Mouse (Mus musculus): ENCODE data around the gene Actl6b. TPM values are rescaled to one million over a fixed set of nuclear protein-coding genes. Genes with fewer than 3 reads are reported as not detected.
A peak's percentile ranks its signal among the peaks of the same experiment; 100 is the strongest.

Actl6b gene
- polyA plus RNA-seq, 1 experiment from 2014 or later: 285 TPM

DNA sequence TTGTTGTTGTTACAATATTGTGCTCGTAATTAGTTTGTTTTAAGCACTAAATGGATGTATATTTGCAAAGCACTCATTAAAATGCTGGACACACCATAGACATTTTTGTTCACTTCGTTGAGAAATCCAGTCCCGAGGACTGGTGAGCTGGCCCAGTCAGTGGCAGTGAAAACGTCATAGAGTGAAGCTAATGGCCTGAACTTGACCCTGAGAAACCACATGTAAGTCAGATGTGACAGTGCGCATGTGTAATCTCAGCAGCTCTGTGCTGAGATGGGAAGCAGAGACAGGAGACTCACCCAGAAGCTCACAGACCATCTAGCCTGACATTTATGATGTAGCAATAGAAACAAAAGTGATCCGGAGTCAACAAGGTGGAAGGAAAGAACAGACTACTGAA lies 8.4 kb upstream of the Actl6b start:
- Histone ChIP-seq H3K27ac (replicated peaks) (no peak overlapping the region), H3K27me3 (no peaks in the 10 kb centered on the region), H3K4me3 (no peak overlapping the region), H3K4me1 (replicated peaks) (no peaks in the 10 kb centered on the region), H3K9me3 (no peaks in the 10 kb centered on the region), H3K4me2 (no peak overlapping the region), H3K9ac (no peak overlapping the region), H3K36me3 (no peaks in the 10 kb centered on the region)
- 66% methylated on average over 6 of the region's 6 CpGs for WGBS
- ATAC-seq (ENCODE audit: low FRiP score, low read depth): no peak

- no peak for ATAC-seq (ENCODE audit: low FRiP score, low read depth)
- no peaks in the 10 kb centered on the region for H3K27me3 ChIP-seq
- H3K36me3 ChIP-seq: no peaks in the 10 kb centered on the region
- 78% methylated on average over 4 of the region's 4 CpGs for WGBS
- H3K9me3 ChIP-seq: no peaks in the 10 kb centered on the region
- no peak overlapping the region for H3K4me2 ChIP-seq
- H3K9ac ChIP-seq: no peak overlapping the region
- no peak overlapping the region for H3K4me3 ChIP-seq
- H3K4me1 ChIP-seq (replicated peaks): no peaks in the 10 kb centered on the region
- no peak overlapping the region for H3K27ac ChIP-seq (replicated peaks)
These were observed 7.7 kb upstream of the Actl6b start for GRCm38 (mm10) chr5:137545596-137545995.

GRCm38 (mm10) chr5:137549840-137550239 lies 3.5 kb upstream of the Actl6b start:
- Histone ChIP-seq H3K9ac (no peak overlapping the region), H3K27me3 (no peaks in the 10 kb centered on the region), H3K4me1 (replicated peaks) (peaks cover 14% of the 10 kb centered on the region), H3K4me3 (no peak overlapping the region), H3K9me3 (no peaks in the 10 kb centered on the region), H3K4me2 (no peak overlapping the region), H3K27ac (replicated peaks) (no peak overlapping the region), H3K36me3 (no peaks in the 10 kb centered on the region)
- WGBS: 81% methylated on average over 2 of the region's 2 CpGs
- ATAC-seq (ENCODE audit: low FRiP score, low read depth): no peak

- ATAC-seq (ENCODE audit: low FRiP score, low read depth): no peak
- Histone ChIP-seq H3K4me3 (no peak overlapping the region), H3K36me3 (no peaks in the 10 kb centered on the region), H3K27me3 (no peaks in the 10 kb centered on the region), H3K9ac (no peak overlapping the region), H3K9me3 (no peaks in the 10 kb centered on the region), H3K4me2 (no peak overlapping the region), H3K4me1 (replicated peaks) (peaks cover 22% of the 10 kb centered on the region), H3K27ac (replicated peaks) (no peak overlapping the region)
- WGBS: 82% methylated on average over 5 of the region's 5 CpGs
These were observed 2.2 kb upstream of the Actl6b start for GRCm38 (mm10) chr5:137551119-137551518.

DNA sequence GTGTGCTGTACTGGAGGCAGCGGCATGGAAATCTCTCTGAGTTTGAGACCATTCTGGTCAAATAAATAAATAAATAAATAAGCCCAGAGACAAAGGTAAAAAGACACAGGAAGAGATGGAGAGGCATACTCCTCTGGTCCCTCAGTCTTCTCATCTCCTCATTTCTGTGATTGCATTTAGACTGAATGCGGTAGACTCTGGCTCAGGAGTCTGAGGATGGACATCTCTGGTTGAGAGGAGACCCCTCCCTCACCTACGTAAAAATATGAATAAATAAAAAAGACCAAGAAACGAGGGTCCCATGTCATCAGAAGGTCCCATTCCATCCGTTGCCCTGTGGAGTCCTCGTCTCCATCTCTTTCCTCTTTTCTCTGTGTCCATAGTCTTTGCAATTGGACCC lies 317 bp upstream of the Actl6b start:
- no peaks in the 10 kb centered on the region for H3K27me3 ChIP-seq
- H3K27ac ChIP-seq (replicated peaks): peak overlapping the region; percentile 87
- H3K4me3 ChIP-seq: peak overlapping the region; percentile 72
- WGBS: 20% methylated on average over 6 of the region's 6 CpGs
- peak overlapping the region; percentile 80 for H3K4me2 ChIP-seq
- no peaks in the 10 kb centered on the region for H3K9me3 ChIP-seq
- peaks cover 22% of the 10 kb centered on the region for H3K4me1 ChIP-seq (replicated peaks)
- H3K36me3 ChIP-seq: no peaks in the 10 kb centered on the region
- H3K9ac ChIP-seq: peak overlapping the region; percentile 53
- ATAC-seq (ENCODE audit: low FRiP score, low read depth): peak; percentile 67

DNA sequence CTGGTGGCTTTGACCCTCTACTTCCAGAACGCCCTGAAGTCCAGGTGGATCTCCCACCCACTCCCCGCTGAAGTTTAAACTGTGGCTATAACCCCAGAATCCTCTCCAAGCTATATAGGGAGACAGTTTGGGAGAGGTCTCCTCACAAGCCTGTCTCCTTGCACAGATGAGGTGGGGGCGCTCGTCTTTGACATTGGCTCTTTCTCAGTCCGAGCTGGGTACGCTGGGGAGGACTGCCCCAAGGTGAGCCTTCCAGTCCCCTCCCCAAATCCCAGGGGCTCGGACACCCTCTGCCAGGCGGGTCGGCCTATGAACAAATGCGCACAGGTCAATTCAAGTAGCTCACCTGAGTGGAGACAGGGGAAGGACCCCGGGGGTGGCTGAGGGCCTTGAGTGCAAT lies 581 bp downstream of the Actl6b start:
- 50% methylated on average over 11 of the region's 11 CpGs for whole genome bisulfite sequencing
- no peaks in the 10 kb centered on the region for H3K27me3 ChIP-seq
- peak overlapping the region; percentile 82 for H3K9ac ChIP-seq
- H3K4me3 ChIP-seq: peak overlapping the region; percentile 72
- H3K27ac ChIP-seq (replicated peaks): peak overlapping the region; percentile 87
- no peaks in the 10 kb centered on the region for H3K9me3 ChIP-seq
- peak overlapping the region; percentile 80 for H3K4me2 ChIP-seq
- peak; percentile 39; the same call in 1 of the 2 replicates for ATAC-seq (ENCODE audit: low FRiP score, low read depth)
- H3K4me1 ChIP-seq (replicated peaks): peaks cover 22% of the 10 kb centered on the region
- H3K36me3 ChIP-seq: no peaks in the 10 kb centered on the region

GRCm38 (mm10) chr5:137561556-137561955 lies 8.2 kb downstream of the Actl6b start:
- H3K4me3 ChIP-seq: no peak overlapping the region
- H3K9ac ChIP-seq: no peak overlapping the region
- no peaks in the 10 kb centered on the region for H3K9me3 ChIP-seq
- ATAC-seq (ENCODE audit: low FRiP score, low read depth): no peak
- no peak overlapping the region for H3K27ac ChIP-seq (replicated peaks)
- no peak overlapping the region for H3K4me2 ChIP-seq
- H3K27me3 ChIP-seq: no peaks in the 10 kb centered on the region
- no peaks in the 10 kb centered on the region for H3K4me1 ChIP-seq (replicated peaks)
- peaks cover 11% of the 10 kb centered on the region for H3K36me3 ChIP-seq
- 46% methylated on average over 6 of the region's 6 CpGs for WGBS

DNA sequence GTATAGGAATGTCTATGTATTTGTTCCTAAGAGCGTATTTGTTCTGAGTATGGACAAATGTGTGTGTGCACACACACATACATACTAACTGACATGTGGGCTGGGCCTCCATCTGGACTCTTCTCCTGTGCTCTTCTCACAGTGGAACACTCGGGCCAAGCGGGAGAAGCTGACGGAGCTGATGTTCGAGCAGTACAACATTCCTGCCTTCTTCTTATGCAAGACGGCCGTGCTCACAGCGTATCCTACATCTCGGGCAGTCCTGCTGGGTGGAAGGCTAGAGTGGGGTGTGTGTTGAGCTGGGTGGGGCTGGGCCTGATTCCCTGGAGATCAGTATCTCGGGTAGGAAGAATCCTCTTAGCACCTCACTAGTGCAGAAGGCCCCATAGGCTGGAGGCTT lies 9.6 kb downstream of the Actl6b start:
- WGBS: 76% methylated on average over 10 of the region's 10 CpGs
- no peak overlapping the region for H3K4me2 ChIP-seq
- H3K4me3 ChIP-seq: no peak overlapping the region
- ATAC-seq (ENCODE audit: low FRiP score, low read depth): no peak
- no peaks in the 10 kb centered on the region for H3K4me1 ChIP-seq (replicated peaks)
- no peaks in the 10 kb centered on the region for H3K9me3 ChIP-seq
- no peak overlapping the region for H3K9ac ChIP-seq
- H3K36me3 ChIP-seq: peaks cover 18% of the 10 kb centered on the region
- no peak overlapping the region for H3K27ac ChIP-seq (replicated peaks)
- H3K27me3 ChIP-seq: no peaks in the 10 kb centered on the region

GRCm38 (mm10) chr5:137565744-137566143 lies 12.4 kb downstream of the Actl6b start:
- Histone ChIP-seq H3K9ac (no peak overlapping the region), H3K4me1 (replicated peaks) (no peaks in the 10 kb centered on the region), H3K4me2 (no peak overlapping the region), H3K9me3 (no peaks in the 10 kb centered on the region), H3K27ac (replicated peaks) (no peak overlapping the region), H3K4me3 (no peak overlapping the region), H3K36me3 (peaks cover 7% of the 10 kb centered on the region), H3K27me3 (no peaks in the 10 kb centered on the region)
- no peak for ATAC-seq (ENCODE audit: low FRiP score, low read depth)
- WGBS: 63% methylated on average over 6 of the region's 6 CpGs

DNA sequence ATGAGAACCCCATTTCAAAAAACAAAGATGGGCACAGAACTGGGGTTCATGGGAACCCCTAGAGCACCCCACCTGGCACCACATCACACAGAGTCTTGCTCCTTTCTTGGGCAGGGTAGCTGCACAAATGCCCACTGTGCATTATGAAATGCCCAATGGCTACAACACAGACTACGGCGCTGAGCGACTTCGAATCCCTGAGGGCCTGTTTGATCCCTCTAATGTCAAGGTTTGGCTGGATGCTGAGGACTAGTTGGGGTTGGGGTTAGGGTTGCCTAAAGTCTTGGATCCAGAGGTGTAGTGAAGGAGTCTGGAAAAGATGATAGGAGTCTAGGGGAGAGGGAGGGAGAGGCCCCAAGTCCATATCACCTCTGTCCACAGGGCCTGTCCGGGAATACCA lies 13.1 kb downstream of the Actl6b start:
- Histone ChIP-seq H3K4me1 (replicated peaks) (no peaks in the 10 kb centered on the region), H3K27me3 (no peaks in the 10 kb centered on the region), H3K9me3 (no peaks in the 10 kb centered on the region), H3K4me3 (no peak overlapping the region), H3K27ac (replicated peaks) (no peak overlapping the region), H3K9ac (no peak overlapping the region), H3K4me2 (no peak overlapping the region), H3K36me3 (peaks cover 7% of the 10 kb centered on the region)
- ATAC-seq (ENCODE audit: low FRiP score, low read depth): no peak
- WGBS: 96% methylated on average over 5 of the region's 5 CpGs

DNA sequence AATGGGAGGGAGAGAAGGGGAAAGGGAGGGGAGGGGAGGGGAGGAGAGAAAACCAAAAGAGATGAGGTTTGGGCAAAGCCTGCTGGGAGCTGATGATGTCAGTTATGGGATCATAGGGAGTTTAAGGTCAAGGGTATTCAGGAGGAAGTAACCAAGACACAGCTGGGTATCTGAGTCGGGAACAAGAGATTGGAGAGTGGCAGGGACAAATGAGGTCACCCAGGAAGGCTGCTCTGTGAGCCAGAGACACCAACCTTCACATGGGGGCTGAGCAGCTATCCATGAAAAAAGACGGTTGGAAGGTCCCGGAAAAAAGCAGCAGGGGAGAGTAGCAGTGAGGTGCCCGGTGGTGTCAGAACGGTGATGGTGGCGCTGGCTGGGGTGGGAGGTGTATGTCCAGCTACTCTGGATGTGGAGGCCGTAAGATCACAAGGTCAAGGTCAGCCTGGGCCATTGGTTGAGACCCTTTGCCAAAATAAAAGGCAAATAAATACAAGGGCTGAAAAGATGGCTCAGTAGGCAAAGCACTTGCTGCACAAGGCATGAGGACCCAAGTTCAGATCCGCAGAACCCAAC lies 15.0 kb downstream of the Actl6b start:
- no peak overlapping the region for H3K4me2 ChIP-seq
- H3K27me3 ChIP-seq: no peaks in the 10 kb centered on the region
- WGBS: 79% methylated on average over 8 of the region's 8 CpGs
- peaks cover 7% of the 10 kb centered on the region for H3K36me3 ChIP-seq
- H3K9ac ChIP-seq: no peak overlapping the region
- H3K4me3 ChIP-seq: no peak overlapping the region
- no peak for ATAC-seq (ENCODE audit: low FRiP score, low read depth)
- no peak overlapping the region for H3K27ac ChIP-seq (replicated peaks)
- H3K9me3 ChIP-seq: no peaks in the 10 kb centered on the region
- no peaks in the 10 kb centered on the region for H3K4me1 ChIP-seq (replicated peaks)

DNA sequence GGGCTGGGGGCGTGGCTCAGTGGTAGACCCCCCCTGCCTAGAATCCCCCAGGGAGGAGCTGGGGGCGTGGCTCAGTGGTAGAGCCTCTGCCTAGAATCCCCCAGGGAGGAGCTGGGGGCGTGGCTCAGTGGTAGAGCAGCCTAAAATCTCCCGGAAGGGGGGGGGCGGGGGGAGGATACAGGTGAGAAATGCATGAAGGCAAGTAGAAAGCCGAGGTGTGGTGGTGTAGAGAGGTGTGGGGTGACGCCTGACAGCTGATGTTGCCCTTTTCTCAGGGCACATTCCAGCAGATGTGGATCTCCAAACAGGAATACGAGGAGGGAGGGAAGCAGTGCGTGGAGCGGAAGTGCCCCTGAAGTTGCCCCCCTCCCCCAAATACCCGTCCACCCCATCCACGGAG lies 15.7 kb downstream of the Actl6b start:
- Histone ChIP-seq H3K9ac (no peak overlapping the region), H3K4me2 (no peak overlapping the region), H3K9me3 (no peaks in the 10 kb centered on the region), H3K27ac (replicated peaks) (no peak overlapping the region), H3K4me1 (replicated peaks) (no peaks in the 10 kb centered on the region), H3K36me3 (peaks cover 7% of the 10 kb centered on the region), H3K27me3 (no peaks in the 10 kb centered on the region), H3K4me3 (no peak overlapping the region)
- ATAC-seq (ENCODE audit: low FRiP score, low read depth): no peak
- 78% methylated on average over 12 of the region's 12 CpGs for WGBS

DNA sequence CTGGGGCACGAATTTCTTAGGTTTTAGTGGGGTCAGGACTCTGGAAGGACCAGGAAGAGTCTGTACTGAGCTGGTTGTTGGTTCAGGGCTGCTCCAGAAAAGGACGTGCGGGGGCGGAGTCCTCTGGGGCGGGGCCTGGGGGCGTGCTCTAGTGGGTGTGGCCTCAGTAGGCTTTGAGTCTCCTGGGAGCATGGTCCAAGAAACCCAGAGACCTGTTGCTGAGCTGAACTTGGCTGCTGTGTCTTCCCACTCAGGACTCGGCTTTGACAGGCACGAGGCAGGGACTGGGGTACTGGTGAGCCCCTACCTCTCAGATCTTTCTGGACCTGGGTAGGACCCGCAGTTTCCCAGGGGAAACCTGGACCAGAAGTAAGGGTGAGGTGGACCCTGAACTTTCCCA lies 16.3 kb downstream of the Actl6b start, which contains the start of gene Tfr2:
Tfr2 (plus strand) TSS at position 176 of the 400 bp plus-strand sequence.
- 37% methylated on average over 9 of the region's 9 CpGs for WGBS
- Histone ChIP-seq H3K36me3 (peaks cover 7% of the 10 kb centered on the region), H3K9ac (no peak within 1 kb of the TSS), H3K4me2 (no peak within 1 kb of the TSS), H3K9me3 (no peaks in the 10 kb centered on the region), H3K4me1 (replicated peaks) (peaks cover 2% of the 10 kb centered on the region; the same call in 1 of the 2 replicates), H3K27me3 (no peaks in the 10 kb centered on the region), H3K27ac (replicated peaks) (no peak within 1 kb of the TSS), H3K4me3 (no peak within 1 kb of the TSS)
- no peak for ATAC-seq (ENCODE audit: low FRiP score, low read depth)

All from hindbrain, embryonic 15.5 days (tissue).